11 mouse cellular contexts compared by ENCODE assay signal in genomic region chrX:169828136-169828535, GRCm38 (mm10). TPM values are rescaled to one million over a fixed set of nuclear protein-coding genes. Genes with fewer than 3 reads are reported as not detected.
DNase-seq lines count a peak whose midpoint lies in the region; ATAC-seq and TF ChIP-seq lines count a peak whose summit lies in the region.
"Had no signal": no experiment of that assay in that cellular context is flagged by ENCODE, and none has a peak within 500 bp of the region (broad histone marks: within the 10 kb centered on the region; RNA-seq: fewer than 3 reads in every experiment).

No protein-coding gene starts in this region.

- ATAC-seq in lung, embryonic 14.5 days (ENCODE audit: insufficient read depth): peak; percentile 49; the same call in 1 of the 2 replicates
- ATAC-seq in granulocyte monocyte progenitor cell, adult 5-6 weeks (replicated peaks; ENCODE audit: poor library complexity, severe bottlenecking): peak; percentile 97

- H3K27me3 ChIP-seq in lung, embryonic 14.5 days (ENCODE audit: insufficient read depth, low read length): no peaks in the 10 kb centered on the region
- H3K27me3 ChIP-seq: heart, embryonic 15.5 days had no signal

- WGBS in lung, embryonic 14.5 days: 34% methylated on average over 4 of the region's 5 CpGs
- WGBS in lung, adult 2 months: 44% methylated on average over 5 of the region's 5 CpGs

- H3K9ac ChIP-seq in lung, embryonic 14.5 days: no peak overlapping the region
- H3K9ac ChIP-seq: heart, embryonic 15.5 days had no signal

- no peak overlapping the region for H3K27ac ChIP-seq in lung, embryonic 14.5 days (ENCODE audit: low read depth)
- H3K27ac ChIP-seq: heart, embryonic 15.5 days; left cerebral cortex, adult 2 months had no signal

- H3K36me3 ChIP-seq in lung, embryonic 14.5 days (ENCODE audit: insufficient read depth): no peaks in the 10 kb centered on the region
- H3K36me3 ChIP-seq: heart, embryonic 15.5 days had no signal

- TF ChIP-seq POLR2A in lung, adult 2 months (IDR thresholded peaks at IDR 0.05; ENCODE audit: borderline replicate concordance, extremely low read depth, low read depth, low read length): no peak

- DNase-seq in lung, embryonic 14.5 days: no peak
- no peak for DNase-seq in lung, adult 2 months
- DNase-seq in lung, postnatal 36 days: peak; percentile 30
- peak; percentile 3 to 5 for DNase-seq in thymus, postnatal 36 days
- DNase-seq in right cerebral cortex, adult 18-20 months: no peak
- DNase-seq in cerebellum, postnatal 14 days: no peak
- DNase-seq in heart, adult 11 months: no peak

- no peak for TF ChIP-seq CTCF in lung, embryonic 14.5 days (IDR thresholded peaks at IDR 0.05; ENCODE audit: low read depth)
- TF ChIP-seq CTCF in lung, adult 2 months (IDR thresholded peaks at IDR 0.05; ENCODE audit: insufficient read depth, low read length): no peak

- H3K9me3 ChIP-seq in lung, embryonic 14.5 days (ENCODE audit: low read depth, low read length): no peaks in the 10 kb centered on the region
- H3K9me3 ChIP-seq: heart, embryonic 15.5 days had no signal

- no peak overlapping the region for H3K4me3 ChIP-seq in lung, embryonic 14.5 days (ENCODE audit: low read depth, low read length)
- no peak overlapping the region for H3K4me3 ChIP-seq in lung, adult 2 months (replicated peaks; ENCODE audit: extremely low read depth, low read depth, low read length)
- H3K4me3 ChIP-seq: heart, embryonic 15.5 days; left cerebral cortex, adult 2 months had no signal

- H3K4me2 ChIP-seq in lung, embryonic 14.5 days: peak overlapping the region; percentile 10; the same call in 1 of the 2 replicates
- H3K4me2 ChIP-seq: heart, embryonic 15.5 days had no signal

- H3K4me1 ChIP-seq in lung, embryonic 14.5 days (ENCODE audit: insufficient read depth): no peaks in the 10 kb centered on the region
- H3K4me1 ChIP-seq in lung, adult 2 months (ENCODE audit: control insufficient read depth, insufficient read depth, low read length): no peaks in the 10 kb centered on the region
- H3K4me1 ChIP-seq: heart, embryonic 15.5 days had no signal

RNA-seq across cellular contexts. Expression of gene 4933400A11Rik, which starts 48.7 kb away (rescaled TPM):
- 0.17 TPM in 1 of 2 replicates, not detected in the other for polyA plus RNA-seq in lung, embryonic 14.5 days (2014; fragmentation: Nextera tagmentation; extraction: Ambion mirVana)
- polyA plus RNA-seq in lung, adult 2 months (2012; rRNA removed): not detected in 2 replicates
- total RNA-seq in granulocyte monocyte progenitor cell, adult 5-6 weeks (2014; fragmentation: Nextera tagmentation): not detected in 2 replicates
- not detected in 2 replicates for total RNA-seq in granulocyte monocyte progenitor cell, adult 5-6 weeks (2017)
- total RNA-seq: ES-E14; left cerebral cortex, adult 2 months had no signal

Comparison
In these comparisons a context has a peak if more than half of its experiments do, and no peak if none do; other contexts are left out.
1. DNase-seq: peak in lung, postnatal 36 days (single experiment) and thymus, postnatal 36 days (2 of 2); none in lung, embryonic 14.5 days (single experiment), lung, adult 2 months (single experiment), right cerebral cortex, adult 18-20 months (single experiment), cerebellum, postnatal 14 days (0 of 2) and heart, adult 11 months (single experiment).